Mouse (Mus musculus) ovary, postnatal 10 days (tissue): ENCODE data around the gene Cbx4.

Source experiments
- DNase-seq: peaks from one replicate; pipeline ENCODE4 v3.0.0; 2022; ENCODE audit warnings: low spot score

Gene Cbx4

GRCm38 (mm10) chr11:119056301-119057211 lies 29.5 kb downstream of the Cbx4 start:
- DNase-seq, result no peak

GRCm38 (mm10) chr11:119055571-119056131 lies 30.4 kb downstream of the Cbx4 start:
- no peak for DNase-seq

GRCm38 (mm10) chr11:119054351-119055345 lies 31.4 kb downstream of the Cbx4 start:
- DNase-seq, result no peak

- DNase-seq, result no peak
These were observed 32.2 kb downstream of the Cbx4 start for GRCm38 (mm10) chr11:119053738-119054350.

GRCm38 (mm10) chr11:119053257-119053670 lies 32.8 kb downstream of the Cbx4 start:
- DNase-seq, result no peak

GRCm38 (mm10) chr11:119052661-119053256 lies 33.3 kb downstream of the Cbx4 start:
- no peak for DNase-seq

- DNase-seq, result no peak
These were observed 33.9 kb downstream of the Cbx4 start for GRCm38 (mm10) chr11:119051927-119052660.

- DNase-seq, result no peak
These were observed 34.6 kb downstream of the Cbx4 start for GRCm38 (mm10) chr11:119051426-119051825.

- no peak for DNase-seq
These were observed 35.7 kb downstream of the Cbx4 start for GRCm38 (mm10) chr11:119050361-119050760.

- no peak for DNase-seq
These were observed 37.9 kb downstream of the Cbx4 start for GRCm38 (mm10) chr11:119048133-119048510.

GRCm38 (mm10) chr11:119047261-119048132 lies 38.5 kb downstream of the Cbx4 start:
- DNase-seq, result no peak

GRCm38 (mm10) chr11:119046601-119047245 lies 39.3 kb downstream of the Cbx4 start:
- DNase-seq, result no peak

GRCm38 (mm10) chr11:119044551-119045337 lies 41.3 kb downstream of the Cbx4 start:
- DNase-seq, result no peak

- DNase-seq, result no peak
These were observed 42.1 kb downstream of the Cbx4 start for GRCm38 (mm10) chr11:119043761-119044550.

- DNase-seq, result no peak
These were observed 42.8 kb downstream of the Cbx4 start for GRCm38 (mm10) chr11:119043273-119043540.

GRCm38 (mm10) chr11:119042466-119043272 lies 43.4 kb downstream of the Cbx4 start:
- DNase-seq, result no peak
